Mouse (Mus musculus): ENCODE measurements at regions not wholly inside any gene's neighbourhood (a gene's known extent, or its start where the extent isn't known, plus 50 kb on each side); places are given as distances from the start of the nearest gene placed in this dataset.

- TF ChIP-seq GATA1 (IDR thresholded peaks at IDR 0.05; ENCODE audit: borderline replicate concordance, low read length), result no peak
- no peak for TF ChIP-seq FLI1 (IDR thresholded peaks at IDR 0.05; ENCODE audit: low read length)
Measured at GRCm38 (mm10) chr12:110214833-110215232, 64.0 kb upstream of the Dio3 start.
